Mouse (Mus musculus): ENCODE data around the gene Vmn1r143.
"Not testable (repeated sequence)": the region's sequence is repeated elsewhere in the genome, so short reads cannot be mapped to it uniquely, and the experiment has no call there.

Vmn1r143 gene

GRCm38 (mm10) chr7:22189077-22189476 is at the start of gene Vmn1r143:
Gene Vmn1r143 (plus strand): TSS chr7:22189377.
- not testable (repeated sequence) for DNase-seq (ENCODE audit: low read depth, low spot score)

DNA sequence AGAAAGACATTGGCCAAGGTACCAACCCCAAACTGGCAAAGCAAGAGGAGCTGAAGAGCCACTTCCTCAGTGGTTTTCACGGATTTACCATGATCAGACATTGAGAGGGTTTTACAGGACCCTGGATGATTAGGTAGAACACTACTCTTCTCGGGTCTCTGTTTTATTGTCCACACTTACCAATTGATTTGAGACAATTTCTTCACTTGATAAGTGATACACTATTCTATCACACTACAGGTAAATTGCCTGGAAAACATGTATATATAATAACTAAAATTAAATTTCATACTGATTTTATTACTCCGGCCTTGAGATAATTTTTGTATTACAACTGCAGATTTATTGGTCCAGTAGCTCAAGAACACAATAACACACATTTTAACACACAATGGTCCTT is 25.2 kb upstream of the Vmn1r143 start, which contains the start of gene Vmn1r142:
TSS of gene Vmn1r142 (minus strand) at position 101 of the 400 bp plus-strand sequence.
- not testable (repeated sequence) for DNase-seq (ENCODE audit: low read depth, low spot score)

GRCm38 (mm10) chr7:22201164-22201563 is 12.0 kb downstream of the Vmn1r143 start, which contains the start of gene Gm8653:
Gene Gm8653 (minus strand): TSS chr7:22201264.
- DNase-seq (ENCODE audit: low read depth, low spot score) = not testable (repeated sequence)

- DNase-seq (ENCODE audit: low read depth, low spot score) = not testable (repeated sequence)
These were observed 40.2 kb downstream of the Vmn1r143 start, which contains the start of gene Gm8453 for GRCm38 (mm10) chr7:22229384-22229783. Gene Gm8453 (minus strand): TSS chr7:22229484.

Data from A20 (cell line).